Mouse (Mus musculus) forebrain, embryonic 16.5 days (tissue): ENCODE measurements around the gene Spint2. TPM values are rescaled to one million over a fixed set of nuclear protein-coding genes. Genes with fewer than 3 reads are reported as not detected.

Experiments
- polyA plus RNA-seq: library from polyadenylated mRNA; unstranded; fragments of >200 nt; fragmentation: Nextera tagmentation; extraction: Ambion mirVana; gene quantifications from 2 replicates; pipeline ENCODE4 v1.2.1, GENCODE M21; 2015

Gene Spint2
- polyA plus RNA-seq, 1 experiment from 2014 or later = 50.9 TPM

Other genes with a start within 250 kb of the Spint2 start
- 16.1 and 19.7 TPM in 2 replicates for gene Ryr1, start 156.7 kb downstream of the Spint2 start, polyA plus RNA-seq
- 0.57 and 1.0 TPM in 2 replicates for gene Rasgrp4, start 147.1 kb downstream of the Spint2 start, polyA plus RNA-seq
- 19.8 and 21.9 TPM in 2 replicates for gene Fam98c, start 125.7 kb downstream of the Spint2 start, polyA plus RNA-seq
- gene Ggn, start 111.7 kb downstream of the Spint2 start, polyA plus RNA-seq = 0.51 and 0.75 TPM in 2 replicates
- 6.0 and 7.5 TPM in 2 replicates for gene Spred3, start 111.5 kb downstream of the Spint2 start, polyA plus RNA-seq
- gene Psmd8, start 101.2 kb downstream of the Spint2 start, polyA plus RNA-seq = 267 and 277 TPM in 2 replicates
- 1.3 and 2.5 TPM in 2 replicates for gene Catsperg1, start 67.9 kb downstream of the Spint2 start, polyA plus RNA-seq
- 0.61 and 1.1 TPM in 2 replicates for gene Kcnk6, start 49.4 kb downstream of the Spint2 start, polyA plus RNA-seq
- 76.3 and 81.0 TPM in 2 replicates for gene Yif1b, start 43.6 kb downstream of the Spint2 start, polyA plus RNA-seq
- gene 2200002D01Rik, start 33.4 kb downstream of the Spint2 start, polyA plus RNA-seq = 0.65 and 1.5 TPM in 2 replicates
- 4.3 and 6.1 TPM in 2 replicates for gene Ppp1r14a, start 7.4 kb upstream of the Spint2 start, polyA plus RNA-seq
- gene Dpf1, start 22.0 kb upstream of the Spint2 start, polyA plus RNA-seq = 259 and 270 TPM in 2 replicates
- 13.9 and 16.1 TPM in 2 replicates for gene Sipa1l3, start 236.7 kb upstream of the Spint2 start, polyA plus RNA-seq